Mouse (Mus musculus): ENCODE measurements around the gene Spsb3. TPM values are rescaled to one million over a fixed set of nuclear protein-coding genes. Genes with fewer than 3 reads are reported as not detected.
A peak's percentile ranks its signal among the peaks of the same experiment; 100 is the strongest.

Spsb3 gene
- polyA plus RNA-seq, 1 experiment from 2014 or later, result 32.4 TPM

DNA sequence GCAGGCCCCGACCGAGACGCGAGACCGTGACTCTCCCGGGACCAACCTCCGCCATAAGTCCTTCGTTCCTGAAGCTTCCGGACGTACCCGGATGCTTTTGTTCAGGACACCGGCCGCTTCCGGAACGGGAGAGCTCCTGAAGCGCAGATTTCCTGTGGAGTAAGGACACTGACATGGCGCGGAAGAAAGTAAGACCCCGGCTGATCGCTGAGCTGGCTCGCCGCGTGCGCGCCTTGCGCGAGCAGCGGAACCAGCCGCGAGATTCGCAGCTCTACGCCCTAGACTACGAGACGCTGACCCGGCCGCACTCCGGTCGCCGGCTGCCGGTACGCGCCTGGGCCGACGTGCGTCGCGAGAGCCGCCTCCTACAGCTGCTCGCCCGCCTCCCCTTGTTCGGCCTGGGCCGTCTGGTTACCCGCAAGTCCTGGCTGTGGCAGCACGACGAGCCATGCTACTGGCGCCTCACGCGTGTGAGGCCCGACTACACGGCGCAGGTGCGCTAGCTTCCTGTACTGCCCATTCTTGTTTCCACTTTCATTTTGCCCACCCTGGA lies 8.6 kb downstream of the Spsb3 start, which contains the start of the genes Eme2 and Mrps34:
Eme2 (minus strand) TSS at position 93 of the 553 bp plus-strand sequence.
Mrps34 (plus strand) TSS at position 122 of the 553 bp plus-strand sequence.
- ChIA-PET POLR2A (interaction anchor here (0.8 to 1.4 kb wide), 5 partner anchors 18 to 71 kb away, joined by 3 to 4 read pairs (median 4); no protein-coding TSS in a partner anchor), CTCF (no interaction called here)
- TF ChIP-seq CTCF (IDR thresholded peaks at IDR 0.05), result no peak
- in situ Hi-C loops (cut with MboI; ENCODE audit: low pct_unique_long_range_greater_than_20kb), result no loop called here
- peak; percentile 42 for DNase-seq (ENCODE audit: low read depth, low spot score)
- ATAC-seq, result peak; percentile 28
- H3K27me3 ChIP-seq, result no peaks in the 10 kb centered on the region

DNA sequence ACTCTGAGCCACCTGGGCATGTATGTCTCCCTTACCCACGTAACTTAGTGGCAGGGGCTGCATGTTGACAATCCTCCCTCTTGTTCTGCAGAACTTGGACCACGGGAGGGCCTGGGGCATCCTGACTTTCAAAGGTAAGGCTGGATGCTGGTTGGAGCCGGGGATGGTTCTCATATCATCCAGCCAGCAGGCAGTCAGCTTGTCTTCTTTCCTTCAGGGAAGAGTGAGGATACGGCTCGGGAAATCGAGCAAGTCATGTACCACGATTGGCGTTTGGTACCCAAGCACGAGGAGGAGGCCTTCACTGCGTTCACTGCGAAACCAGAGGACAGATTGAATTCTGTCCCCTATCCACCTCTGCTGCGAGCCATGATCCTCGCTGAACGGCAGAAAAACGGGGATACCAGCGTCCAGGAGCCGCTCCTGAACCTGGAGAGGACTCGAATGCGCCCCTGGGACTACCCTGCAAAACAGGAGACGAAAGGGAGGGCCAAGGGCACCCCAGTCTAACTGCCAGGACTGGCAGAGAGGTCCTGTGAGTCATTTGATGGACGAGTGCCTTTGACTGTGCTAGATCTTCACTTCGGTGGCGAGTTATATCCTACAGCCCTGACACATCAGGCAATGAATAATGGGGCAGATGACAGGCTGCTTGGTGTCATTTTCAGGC lies 9.3 kb downstream of the Spsb3 start:
- in situ Hi-C loops (cut with MboI; ENCODE audit: low pct_unique_long_range_greater_than_20kb), result no loop called here
- ATAC-seq (peak; percentile 0), DNase-seq (ENCODE audit: low read depth, low spot score) (peak; percentile 30)
- ChIA-PET POLR2A (interaction anchor here (0.8 to 1.2 kb wide), 2 partner anchors 18 to 35 kb away, joined by 3 to 4 read pairs; no protein-coding TSS in a partner anchor), CTCF (no interaction called here)
- no peak for TF ChIP-seq CTCF (IDR thresholded peaks at IDR 0.05)
- H3K27me3 ChIP-seq, result no peaks in the 10 kb centered on the region

DNA sequence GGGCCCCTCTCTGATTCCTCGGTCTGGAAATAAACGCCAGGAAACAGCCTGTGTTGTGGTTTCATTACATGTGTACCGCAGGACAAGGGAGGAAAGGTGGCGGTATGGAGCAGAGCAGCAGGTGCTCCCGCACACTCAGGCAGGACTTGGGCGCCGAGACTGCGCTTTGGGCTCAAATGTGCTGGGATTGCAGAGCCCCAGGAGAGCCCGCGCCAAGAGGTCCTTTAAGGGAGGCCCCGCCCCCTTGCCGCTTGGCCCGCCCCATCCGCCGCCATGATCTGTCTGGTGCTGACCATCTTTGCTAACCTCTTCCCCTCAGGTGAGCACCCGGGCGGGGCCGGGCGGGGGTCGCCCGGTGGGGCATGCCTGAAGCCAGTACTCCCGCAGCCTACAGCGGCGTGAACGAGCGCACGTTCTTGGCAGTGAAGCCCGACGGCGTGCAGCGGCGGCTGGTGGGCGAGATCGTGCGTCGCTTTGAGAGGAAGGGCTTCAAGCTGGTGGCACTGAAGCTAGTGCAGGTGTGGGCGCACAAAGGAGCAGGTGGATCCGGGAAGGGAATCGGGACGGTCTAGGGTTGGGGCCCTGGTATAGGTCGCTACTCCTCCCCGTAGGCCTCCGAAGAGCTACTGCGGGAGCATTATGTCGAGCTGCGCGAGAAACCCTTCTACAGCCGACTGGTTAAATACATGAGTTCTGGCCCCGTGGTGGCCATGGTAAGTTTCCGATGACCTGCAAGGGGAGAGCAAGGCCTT lies 10.0 kb downstream of the Spsb3 start, which contains the start of gene Nme3:
Nme3 (plus strand) TSS at position 260 of the 752 bp plus-strand sequence.
- H3K27me3 ChIP-seq, result no peaks in the 10 kb centered on the region
- ChIA-PET POLR2A (interaction anchor here (0.6 to 0.8 kb wide), 2 partner anchors 26 to 46 kb away, joined by 3 to 5 read pairs; partner anchors contain the start of gene Fahd1), CTCF (no interaction called here)
- no peak for TF ChIP-seq CTCF (IDR thresholded peaks at IDR 0.05)
- DNase-seq (ENCODE audit: low read depth, low spot score), result no peak
- ATAC-seq, result peak; percentile 42
- in situ Hi-C loops (cut with MboI; ENCODE audit: low pct_unique_long_range_greater_than_20kb), result no loop called here

DNA sequence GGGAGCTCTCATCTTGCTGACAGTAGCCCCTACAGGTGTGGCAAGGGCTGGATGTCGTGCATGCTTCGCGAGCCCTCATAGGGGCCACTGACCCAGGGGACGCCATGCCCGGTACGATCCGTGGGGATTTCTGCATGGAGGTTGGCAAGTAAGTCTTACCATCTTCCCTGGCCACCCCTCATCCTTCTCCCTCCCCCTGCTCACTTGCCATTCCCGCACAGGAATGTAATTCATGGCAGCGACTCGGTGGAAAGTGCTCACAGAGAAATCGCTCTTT lies 10.5 kb downstream of the Spsb3 start:
- no peak for TF ChIP-seq CTCF (IDR thresholded peaks at IDR 0.05)
- H3K27me3 ChIP-seq, result no peaks in the 10 kb centered on the region
- POLR2A ChIA-PET, result interaction anchor here (0.6 to 0.8 kb wide), 2 partner anchors 26 to 46 kb away, joined by 3 to 5 read pairs; partner anchors contain the start of gene Fahd1
- no peak for ATAC-seq
- no peak for DNase-seq (ENCODE audit: low read depth, low spot score)
- CTCF ChIA-PET, result no interaction called here
- in situ Hi-C loops (cut with MboI; ENCODE audit: low pct_unique_long_range_greater_than_20kb), result no loop called here

DNA sequence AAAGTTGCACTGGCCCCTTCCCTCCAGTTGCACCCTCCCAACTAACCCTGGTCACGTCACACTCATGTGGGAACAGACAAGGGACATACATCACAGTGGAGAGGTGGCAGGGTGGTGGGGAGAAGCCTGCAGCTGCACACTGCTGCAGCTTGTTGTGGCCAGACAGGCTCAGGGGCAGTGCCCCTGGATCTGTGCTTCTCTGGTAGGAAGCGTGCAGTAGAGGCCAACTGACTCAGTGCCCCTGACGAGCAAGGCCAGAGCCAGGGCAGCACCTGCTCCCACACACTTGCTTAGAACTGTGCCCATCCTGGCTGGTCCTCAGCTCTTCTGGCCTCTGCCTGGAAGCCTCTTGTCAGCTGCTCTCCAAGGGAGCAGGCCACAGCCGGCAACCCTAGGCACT lies 11.2 kb downstream of the Spsb3 start:
- POLR2A ChIA-PET, result no interaction called here
- ATAC-seq (no peak), DNase-seq (ENCODE audit: low read depth, low spot score) (no peak)
- CTCF ChIA-PET, result no interaction called here
- no peak for TF ChIP-seq CTCF (IDR thresholded peaks at IDR 0.05)
- in situ Hi-C loops (cut with MboI; ENCODE audit: low pct_unique_long_range_greater_than_20kb), result no loop called here
- H3K27me3 ChIP-seq, result no peaks in the 10 kb centered on the region

DNA sequence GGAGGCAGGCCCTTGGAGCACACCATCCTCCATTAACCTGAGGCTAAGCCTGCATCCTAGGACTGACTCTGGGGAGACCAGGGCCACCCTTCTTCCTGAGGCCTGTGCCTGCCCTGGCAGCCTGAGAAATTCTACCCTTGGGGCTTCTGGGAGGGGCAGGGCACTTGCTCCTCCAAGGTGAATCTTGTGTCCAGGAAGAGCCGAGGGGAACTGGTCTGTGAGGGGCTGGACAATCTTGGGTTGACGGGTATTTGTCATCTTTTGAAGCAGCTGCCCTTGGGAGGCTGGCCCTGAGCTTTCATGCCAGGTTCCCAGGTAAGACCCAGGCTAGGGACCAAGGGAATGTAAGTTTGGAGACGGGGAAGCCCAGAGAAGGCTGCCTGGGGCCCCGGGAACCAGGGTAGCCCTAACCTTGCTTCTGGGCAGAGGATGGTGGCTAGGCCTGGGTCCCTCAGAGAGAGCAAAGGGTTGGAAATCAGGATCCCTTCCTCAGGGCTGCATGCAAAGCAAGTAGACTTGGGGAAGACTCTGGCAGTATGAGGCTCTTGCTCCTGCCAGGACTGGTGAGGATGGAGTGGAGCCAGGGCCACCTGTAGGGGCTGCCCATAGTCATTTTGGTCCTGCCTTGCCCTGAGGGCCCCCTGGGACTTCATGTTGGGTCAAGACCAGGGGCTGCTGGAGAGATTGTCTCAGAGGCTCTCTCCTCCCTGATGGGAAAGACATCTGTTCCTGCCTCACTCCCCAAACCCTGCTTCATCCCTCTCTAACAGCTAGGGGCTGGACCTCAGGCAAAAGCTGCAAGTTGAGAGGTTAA lies 11.8 kb downstream of the Spsb3 start:
- no peaks in the 10 kb centered on the region for H3K27me3 ChIP-seq
- DNase-seq (ENCODE audit: low read depth, low spot score), result no peak
- POLR2A ChIA-PET, result no interaction called here
- in situ Hi-C loops (cut with MboI; ENCODE audit: low pct_unique_long_range_greater_than_20kb), result no loop called here
- TF ChIP-seq CTCF (IDR thresholded peaks at IDR 0.05), result no peak
- CTCF ChIA-PET, result no interaction called here
- ATAC-seq, result no peak

DNA sequence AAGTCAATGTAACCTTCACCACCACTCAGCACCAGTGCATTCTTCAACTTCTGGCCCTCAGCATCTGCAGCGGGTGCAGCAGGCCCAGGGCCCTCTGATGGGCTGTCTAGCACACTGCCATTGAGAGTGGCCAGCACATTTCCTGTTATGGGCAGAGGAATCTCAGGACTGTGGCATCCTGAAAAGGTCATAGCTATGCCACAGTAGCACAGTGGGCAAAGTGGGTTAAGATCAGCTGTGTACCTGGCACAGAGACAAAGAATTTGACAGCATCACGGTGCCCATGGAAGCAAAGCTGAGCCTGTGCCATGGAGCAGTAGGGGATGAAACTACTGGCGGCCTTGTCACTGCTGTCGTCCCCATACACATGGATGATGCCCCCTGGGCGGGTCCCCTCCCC lies 12.7 kb downstream of the Spsb3 start:
- ATAC-seq (no peak), DNase-seq (ENCODE audit: low read depth, low spot score) (no peak)
- in situ Hi-C loops (cut with MboI; ENCODE audit: low pct_unique_long_range_greater_than_20kb), result no loop called here
- ChIA-PET POLR2A (no interaction called here), CTCF (interaction anchor here (1.4 kb wide), 1 partner anchor 17 kb away, joined by 3 read pairs; no protein-coding TSS in a partner anchor)
- H3K27me3 ChIP-seq, result no peaks in the 10 kb centered on the region
- TF ChIP-seq CTCF (IDR thresholded peaks at IDR 0.05), result no peak

DNA sequence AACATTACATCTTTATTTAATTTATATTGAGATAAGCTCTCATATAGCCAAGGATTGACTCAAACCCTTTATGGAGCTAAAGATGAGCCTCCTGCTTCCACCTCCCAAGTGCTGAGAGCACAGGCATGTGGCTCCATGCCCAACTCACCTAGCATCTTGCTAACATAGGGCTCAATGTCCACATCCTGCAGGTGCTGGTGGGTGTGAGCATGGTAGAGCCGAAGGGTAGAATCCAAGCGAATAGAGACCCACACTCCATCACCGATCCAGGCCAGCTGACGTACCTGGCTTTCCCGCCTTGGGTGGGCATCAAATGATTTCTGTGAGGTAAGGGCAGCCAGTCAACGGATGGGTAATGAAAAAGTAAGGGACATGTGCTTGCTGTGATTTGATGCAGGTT lies 13.6 kb downstream of the Spsb3 start:
- no peaks in the 10 kb centered on the region for H3K27me3 ChIP-seq

DNA sequence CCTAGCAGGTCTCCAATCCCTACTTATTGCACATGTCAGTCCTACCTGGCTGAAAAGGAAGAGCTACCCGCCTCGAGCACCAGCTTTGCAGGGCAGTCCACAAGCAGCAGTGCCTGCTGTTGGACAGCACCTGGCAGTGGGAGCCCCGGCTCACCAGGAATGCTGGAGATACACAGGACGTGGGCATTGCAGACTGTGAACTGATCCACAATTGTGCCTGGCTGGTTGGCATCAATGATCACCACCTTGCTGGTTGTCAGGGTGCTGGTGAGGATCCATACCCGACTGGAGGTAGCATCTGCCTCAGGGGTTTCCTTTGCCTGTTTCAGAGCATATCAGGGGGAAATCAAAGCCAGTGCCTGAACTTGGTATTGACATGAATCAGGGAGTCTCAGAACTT lies 15.7 kb downstream of the Spsb3 start:
- H3K27me3 ChIP-seq, result no peaks in the 10 kb centered on the region
- ChIA-PET POLR2A (interaction anchor here (1.4 kb wide), 1 partner anchor 9 kb away, joined by 3 read pairs; no protein-coding TSS in a partner anchor), CTCF (interaction anchor here (1.2 to 1.7 kb wide), 2 partner anchors 26 to 30 kb away, joined by 4 to 5 read pairs; no protein-coding TSS in a partner anchor)
- in situ Hi-C loops (cut with MboI; ENCODE audit: low pct_unique_long_range_greater_than_20kb), result no loop called here
- no peak for DNase-seq (ENCODE audit: low read depth, low spot score)
- ATAC-seq, result no peak
- TF ChIP-seq CTCF (IDR thresholded peaks at IDR 0.05), result no peak

More for the DNA sequence above, 13.6 kb downstream of the Spsb3 start:
- TF ChIP-seq CTCF (IDR thresholded peaks at IDR 0.05), result no peak
- POLR2A ChIA-PET, result no interaction called here
- CTCF ChIA-PET, result interaction anchor here (1.4 kb wide), 1 partner anchor 16 kb away, joined by 3 read pairs; no protein-coding TSS in a partner anchor
- DNase-seq (ENCODE audit: low read depth, low spot score) (no peak), ATAC-seq (no peak)
- in situ Hi-C loops (cut with MboI; ENCODE audit: low pct_unique_long_range_greater_than_20kb), result no loop called here
